ENCODE assay signal across 20 mouse cellular contexts in genomic region chr16:11875227-11875626, GRCm38 (mm10). TPM values are rescaled to one million over a fixed set of nuclear protein-coding genes. Genes with fewer than 3 reads are reported as not detected.
DNase-seq lines count a peak whose midpoint lies in the region; ATAC-seq lines count a peak whose summit lies in the region.
"Had no signal": no experiment of that assay in that cellular context is flagged by ENCODE, and none has a peak within 500 bp of the region (broad histone marks: within the 10 kb centered on the region; RNA-seq: fewer than 3 reads in every experiment).

No protein-coding gene starts in this region.

- DNase-seq in spleen, postnatal 36 days (ENCODE audit: low spot score in 2 of 2): peak; percentile 12 to 23
- no peak for DNase-seq in spleen, adult 18-20 months
- DNase-seq in limb, embryonic 10.5 days (ENCODE audit: low spot score): no peak
- no peak for DNase-seq in adrenal gland, adult 8-10 months
- DNase-seq in kidney, adult 11 months: no peak
- DNase-seq in heart, embryonic 10.5 days (ENCODE audit: low spot score): no peak
- DNase-seq: adrenal gland, postnatal 25 days; cerebellum, adult 8-10 months; cerebellum, postnatal 14 days; gastrocnemius, postnatal 14 days; heart, postnatal 10 days; heart, postnatal 4 days had no signal

- H3K27me3 ChIP-seq in limb, embryonic 10.5 days (ENCODE audit: low read depth, poor library complexity, severe bottlenecking): no peaks in the 10 kb centered on the region
- no peaks in the 10 kb centered on the region for H3K27me3 ChIP-seq in heart, embryonic 10.5 days (ENCODE audit: insufficient read depth, poor library complexity, severe bottlenecking)
- H3K27me3 ChIP-seq: embryonic facial prominence, embryonic 12.5 days; forebrain, embryonic 12.5 days; hindbrain, embryonic 13.5 days; Patski had no signal

- no peaks in the 10 kb centered on the region; the same call in 1 of the 2 replicates for H3K36me3 ChIP-seq in limb, embryonic 10.5 days
- peaks cover 21% of the 10 kb centered on the region for H3K36me3 ChIP-seq in heart, embryonic 10.5 days
- H3K36me3 ChIP-seq: embryonic facial prominence, embryonic 12.5 days; forebrain, embryonic 12.5 days had no signal

- 79% methylated on average over 5 of the region's 5 CpGs for WGBS in limb, embryonic 10.5 days
- WGBS in heart, embryonic 10.5 days: 95% methylated on average over 5 of the region's 5 CpGs

- H3K9me3 ChIP-seq in limb, embryonic 10.5 days (replicated peaks): no peaks in the 10 kb centered on the region
- no peaks in the 10 kb centered on the region for H3K9me3 ChIP-seq in heart, embryonic 10.5 days
- H3K9me3 ChIP-seq: embryonic facial prominence, embryonic 12.5 days; forebrain, embryonic 12.5 days; hindbrain, embryonic 13.5 days had no signal

- H3K27ac ChIP-seq in limb, embryonic 10.5 days: 0 out of 2 replicates have a peak overlapping the region, but pooled peaks have one; percentile 36
- H3K27ac ChIP-seq in heart, embryonic 10.5 days: no peak overlapping the region
- H3K27ac ChIP-seq: embryonic facial prominence, embryonic 12.5 days; forebrain, embryonic 12.5 days; hindbrain, embryonic 13.5 days; hindbrain, postnatal 0 days had no signal

- no peak overlapping the region for H3K4me3 ChIP-seq in limb, embryonic 10.5 days
- no peak overlapping the region for H3K4me3 ChIP-seq in heart, embryonic 10.5 days
- H3K4me3 ChIP-seq: embryonic facial prominence, embryonic 12.5 days; forebrain, embryonic 12.5 days; hindbrain, embryonic 13.5 days had no signal

- ATAC-seq in monocyte, adult 5-6 weeks (replicated peaks; ENCODE audit: insufficient number of reproducible peaks, low FRiP score, low TSS enrichment, poor library complexity, severe bottlenecking): peak; percentile 44; the same call in 1 of the 2 replicates
- ATAC-seq: activated CD4-positive, CD25-positive, alpha-beta regulatory T cell, adult 4 months; forebrain, embryonic 16.5 days; hindbrain, postnatal 0 days; Patski had no signal

- peaks cover 6% of the 10 kb centered on the region for H3K4me1 ChIP-seq in limb, embryonic 10.5 days
- no peaks in the 10 kb centered on the region for H3K4me1 ChIP-seq in heart, embryonic 10.5 days
- H3K4me1 ChIP-seq: embryonic facial prominence, embryonic 12.5 days; forebrain, embryonic 12.5 days; hindbrain, embryonic 13.5 days had no signal

RNA-seq across cellular contexts. Expression of gene Cpped1, which starts 34.0 kb away (rescaled TPM):
- 12.2 and 13.9 TPM in 2 replicates for polyA plus RNA-seq in limb, embryonic 10.5 days (2016; fragmentation: Nextera tagmentation; extraction: Ambion mirVana)
- 5.2 to 6.9 TPM (median 6.3 TPM) in 3 replicates for total RNA-seq in monocyte, adult 5-6 weeks (2017)
- total RNA-seq in adrenal gland, adult 8-10 months (2022): 10 to 100 TPM; 49.5 to 56.3 (median 50.5) TPM
- polyA plus RNA-seq in heart, embryonic 10.5 days (2016; fragmentation: Nextera tagmentation; extraction: Ambion mirVana): 24.2 and 27.7 TPM in 2 replicates

Comparison
In these comparisons a context has a peak if more than half of its experiments do, and no peak if none do; other contexts are left out.
1. DNase-seq: peak in spleen, postnatal 36 days (2 of 2); none in spleen, adult 18-20 months (0 of 2), limb, embryonic 10.5 days (single experiment), adrenal gland, adult 8-10 months (single experiment), kidney, adult 11 months (single experiment) and heart, embryonic 10.5 days (single experiment).